Mouse (Mus musculus) adrenal gland, postnatal 36 days (tissue): ENCODE results near the gene AL731706.2. TPM values are rescaled to one million over a fixed set of nuclear protein-coding genes. Genes with fewer than 3 reads are reported as not detected.

Source experiments
- total RNA-seq, 2 experiments: library from RNA; stranded (reverse); gene quantifications; 2 replicates each; pipeline ENCODE4 v1.2.3; 2021

The AL731706.2 gene
- total RNA-seq, 2 experiments from 2014 or later, result 7.8 to 9.0 TPM

Other genes starting within 250 kb of the AL731706.2 start
- gene Snap25, start 172.2 kb downstream of the AL731706.2 start, total RNA-seq, result 10 to 100 TPM; 28.9 to 31.8 TPM
- 1 to 10 TPM; 6.1 TPM for gene Slx4ip, start 5.5 kb upstream of the AL731706.2 start, total RNA-seq
- gene AL731706.1, start 5.7 kb upstream of the AL731706.2 start, total RNA-seq, result 10 to 100 TPM; 14.3 to 23.6 TPM
- 10 to 100 TPM; 16.8 to 26.6 TPM for gene Mkks, start 5.7 kb upstream of the AL731706.2 start, total RNA-seq
- gene Jag1, start 231.0 kb upstream of the AL731706.2 start, total RNA-seq, result 10 to 100 TPM; 13.5 to 13.6 TPM